Mouse (Mus musculus): ENCODE results near the gene Lsr. TPM values are rescaled to one million over a fixed set of nuclear protein-coding genes. Genes with fewer than 3 reads are reported as not detected.

Lsr gene
- polyA plus RNA-seq, 1 experiment from 2014 or later: 13.1 TPM

DNA sequence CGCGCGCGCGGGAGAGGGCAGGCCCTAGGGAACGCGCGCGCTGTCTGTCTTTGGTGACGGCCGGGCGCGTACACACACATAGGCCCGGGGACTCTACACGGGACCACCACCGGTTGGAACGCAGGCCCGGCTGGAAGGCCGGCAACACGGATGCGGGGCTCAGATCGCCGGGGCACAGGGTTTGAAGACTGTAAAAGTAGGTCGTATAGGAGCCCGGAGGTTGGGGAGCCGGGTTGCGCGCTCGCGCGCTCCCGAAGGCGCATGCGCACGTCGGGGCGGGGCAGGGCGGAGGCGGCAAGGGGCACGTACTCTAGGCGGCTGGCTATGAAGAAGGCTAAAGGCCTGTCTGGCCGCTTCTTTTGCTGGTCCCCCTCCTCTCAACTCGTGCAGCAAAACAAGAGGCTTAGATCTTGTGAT, 15.9 kb downstream of the Lsr start:
- Histone ChIP-seq H3K36me3 (ENCODE audit: control insufficient read depth, insufficient read depth, low read length) (peaks cover 15% of the 10 kb centered on the region), H3K4me1 (ENCODE audit: control insufficient read depth, insufficient read depth, low read length) (peaks cover 18% of the 10 kb centered on the region), H3K9me3 (ENCODE audit: control insufficient read depth, low read length) (no peaks in the 10 kb centered on the region), H3K27ac (ENCODE audit: low read depth, low read length) (peak overlapping the region; percentile 95), H3K4me2 (peak overlapping the region; percentile 80), H3K9ac (ENCODE audit: low read length) (peak overlapping the region; percentile 99), H3K4me3 (ENCODE audit: low read depth, low read length) (peak overlapping the region; percentile 95), H3K27me3 (ENCODE audit: control insufficient read depth, insufficient read depth, low read length) (no peaks in the 10 kb centered on the region)
- WGBS: 0% methylated on average over 43 of the region's 43 CpGs
- DNase-seq (ENCODE audit: low spot score, missing footprints): peak; percentile 99
- ATAC-seq (ENCODE audit: low FRiP score): peak; percentile 60

DNA sequence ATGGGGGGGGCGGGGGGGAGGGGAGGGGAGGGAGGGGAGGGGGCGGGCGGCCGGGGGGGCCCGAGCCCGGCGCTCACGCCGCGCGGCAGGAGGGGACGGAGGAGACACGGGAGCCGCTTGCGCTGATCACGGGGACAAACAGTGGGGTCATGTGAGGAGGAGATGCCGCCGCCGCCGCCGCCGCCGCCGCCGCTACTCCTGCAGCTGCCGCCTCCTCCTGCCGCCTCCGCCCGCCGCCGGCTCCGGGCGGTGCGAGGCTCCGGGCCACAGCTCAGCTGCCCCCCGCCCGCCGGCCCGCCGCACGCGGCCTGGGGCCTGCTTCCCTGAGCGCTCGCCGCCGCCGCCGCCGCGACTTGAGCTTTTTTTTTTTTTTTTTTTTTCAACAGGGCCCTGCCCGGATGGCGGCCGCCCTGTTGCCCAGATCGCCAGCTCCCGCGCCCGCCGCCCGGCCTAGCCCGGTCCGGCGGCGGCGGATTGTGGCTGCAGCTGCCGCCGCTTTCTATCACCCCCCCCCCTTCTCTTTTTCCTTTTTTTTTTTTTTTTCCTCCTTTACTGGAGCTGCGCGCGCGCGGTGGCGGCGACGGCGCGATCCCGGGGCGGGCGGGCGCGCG, 16.4 kb downstream of the Lsr start, which contains the start of gene Usf2:
Gene Usf2 (minus strand): TSS at position 48 of the 611 bp plus-strand sequence.
- H3K9me3 ChIP-seq (ENCODE audit: control insufficient read depth, low read length): no peaks in the 10 kb centered on the region
- H3K27me3 ChIP-seq (ENCODE audit: control insufficient read depth, insufficient read depth, low read length): no peaks in the 10 kb centered on the region
- H3K36me3 ChIP-seq (ENCODE audit: control insufficient read depth, insufficient read depth, low read length): peaks cover 15% of the 10 kb centered on the region
- H3K4me3 ChIP-seq (ENCODE audit: low read depth, low read length): peak within 1 kb of the TSS; percentile 95
- DNase-seq (ENCODE audit: low spot score, missing footprints) (peak; percentile 96), ATAC-seq (ENCODE audit: low FRiP score) (peak; percentile 60)
- peak within 1 kb of the TSS; percentile 99 for H3K9ac ChIP-seq (ENCODE audit: low read length)
- WGBS: 0% methylated on average over 16 of the region's 82 CpGs
- H3K4me1 ChIP-seq (ENCODE audit: control insufficient read depth, insufficient read depth, low read length): peaks cover 18% of the 10 kb centered on the region
- H3K4me2 ChIP-seq: peak within 1 kb of the TSS; percentile 80
- H3K27ac ChIP-seq (ENCODE audit: low read depth, low read length): peak within 1 kb of the TSS; percentile 95

- peaks cover 18% of the 10 kb centered on the region for H3K4me1 ChIP-seq (ENCODE audit: control insufficient read depth, insufficient read depth, low read length)
- peaks cover 15% of the 10 kb centered on the region for H3K36me3 ChIP-seq (ENCODE audit: control insufficient read depth, insufficient read depth, low read length)
- H3K9ac ChIP-seq (ENCODE audit: low read length): peak overlapping the region; percentile 99
- peak overlapping the region; percentile 80 for H3K4me2 ChIP-seq
- H3K4me3 ChIP-seq (ENCODE audit: low read depth, low read length): peak overlapping the region; percentile 95
- no peak for DNase-seq (ENCODE audit: low spot score, missing footprints)
- H3K27ac ChIP-seq (ENCODE audit: low read depth, low read length): peak overlapping the region; percentile 95
- peak; percentile 51 for ATAC-seq (ENCODE audit: low FRiP score)
- H3K9me3 ChIP-seq (ENCODE audit: control insufficient read depth, low read length): no peaks in the 10 kb centered on the region
- H3K27me3 ChIP-seq (ENCODE audit: control insufficient read depth, insufficient read depth, low read length): no peaks in the 10 kb centered on the region
- 0% methylated on average over 26 of the region's 49 CpGs for WGBS
These were observed 16.9 kb downstream of the Lsr start for GRCm38 (mm10) chr7:30956357-30956751.

GRCm38 (mm10) chr7:30955584-30956356, 17.5 kb downstream of the Lsr start:
- peaks cover 15% of the 10 kb centered on the region for H3K36me3 ChIP-seq (ENCODE audit: control insufficient read depth, insufficient read depth, low read length)

GRCm38 (mm10) chr7:30954971-30955520, 18.2 kb downstream of the Lsr start:
- H3K9me3 ChIP-seq (ENCODE audit: control insufficient read depth, low read length): no peaks in the 10 kb centered on the region
- peaks cover 18% of the 10 kb centered on the region for H3K4me1 ChIP-seq (ENCODE audit: control insufficient read depth, insufficient read depth, low read length)
- H3K9ac ChIP-seq (ENCODE audit: low read length): no peak overlapping the region
- ATAC-seq (ENCODE audit: low FRiP score) (no peak), DNase-seq (ENCODE audit: low spot score, missing footprints) (no peak)
- no peaks in the 10 kb centered on the region for H3K27me3 ChIP-seq (ENCODE audit: control insufficient read depth, insufficient read depth, low read length)
- 86% methylated on average over 12 of the region's 12 CpGs for WGBS
- H3K27ac ChIP-seq (ENCODE audit: low read depth, low read length): no peak overlapping the region
- H3K4me2 ChIP-seq: peak overlapping the region; percentile 80
- H3K4me3 ChIP-seq (ENCODE audit: low read depth, low read length): peak overlapping the region; percentile 95
- peaks cover 15% of the 10 kb centered on the region for H3K36me3 ChIP-seq (ENCODE audit: control insufficient read depth, insufficient read depth, low read length)

More at GRCm38 (mm10) chr7:30955584-30956356, 17.5 kb downstream of the Lsr start:
- under 1% methylated on average over 63 of the region's 64 CpGs for WGBS
- Histone ChIP-seq H3K9me3 (ENCODE audit: control insufficient read depth, low read length) (no peaks in the 10 kb centered on the region), H3K4me1 (ENCODE audit: control insufficient read depth, insufficient read depth, low read length) (peaks cover 18% of the 10 kb centered on the region), H3K27me3 (ENCODE audit: control insufficient read depth, insufficient read depth, low read length) (no peaks in the 10 kb centered on the region), H3K27ac (ENCODE audit: low read depth, low read length) (peak overlapping the region; percentile 95), H3K4me2 (peak overlapping the region; percentile 80), H3K9ac (ENCODE audit: low read length) (peak overlapping the region; percentile 99), H3K4me3 (ENCODE audit: low read depth, low read length) (peak overlapping the region; percentile 95)
- DNase-seq (ENCODE audit: low spot score, missing footprints): peak; percentile 98
- peak; percentile 76 for ATAC-seq (ENCODE audit: low FRiP score)

- Histone ChIP-seq H3K36me3 (ENCODE audit: control insufficient read depth, insufficient read depth, low read length) (peaks cover 12% of the 10 kb centered on the region), H3K4me2 (no peak overlapping the region)
- 86% methylated on average over 3 of the region's 3 CpGs for WGBS
These were observed 19.2 kb downstream of the Lsr start for GRCm38 (mm10) chr7:30954036-30954435.

DNA sequence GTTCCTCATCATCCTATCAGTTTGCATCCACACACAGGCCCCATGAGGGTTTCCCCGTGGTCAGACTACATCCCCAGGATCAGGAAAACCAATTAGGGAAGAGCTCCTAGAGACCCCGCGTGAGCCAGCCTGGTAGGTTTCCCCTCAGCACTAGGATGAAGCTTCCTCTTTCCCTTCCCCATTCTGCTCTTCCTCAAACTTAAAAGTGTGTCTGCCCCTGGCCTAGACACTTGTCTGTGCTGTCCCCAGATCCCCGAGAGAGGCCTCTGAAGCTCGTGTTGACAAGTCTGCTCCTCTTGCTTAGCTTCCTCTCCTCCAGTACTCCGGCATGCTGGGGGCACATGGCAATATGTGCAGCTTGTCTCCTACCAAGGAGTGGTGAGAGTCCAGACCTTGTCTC, 19.8 kb downstream of the Lsr start:
- H3K9me3 ChIP-seq (ENCODE audit: control insufficient read depth, low read length): no peaks in the 10 kb centered on the region
- H3K36me3 ChIP-seq (ENCODE audit: control insufficient read depth, insufficient read depth, low read length): peaks cover 15% of the 10 kb centered on the region
- H3K27me3 ChIP-seq (ENCODE audit: control insufficient read depth, insufficient read depth, low read length): no peaks in the 10 kb centered on the region
- peak; percentile 72 for DNase-seq (ENCODE audit: low spot score, missing footprints)
- WGBS: 93% methylated on average over 6 of the region's 6 CpGs
- no peak overlapping the region for H3K9ac ChIP-seq (ENCODE audit: low read length)
- H3K4me3 ChIP-seq (ENCODE audit: low read depth, low read length): no peak overlapping the region
- H3K4me2 ChIP-seq: no peak overlapping the region
- no peak for ATAC-seq (ENCODE audit: low FRiP score)
- H3K27ac ChIP-seq (ENCODE audit: low read depth, low read length): no peak overlapping the region
- H3K4me1 ChIP-seq (ENCODE audit: control insufficient read depth, insufficient read depth, low read length): peaks cover 15% of the 10 kb centered on the region

More at GRCm38 (mm10) chr7:30954036-30954435, 19.2 kb downstream of the Lsr start:
- Histone ChIP-seq H3K4me1 (ENCODE audit: control insufficient read depth, insufficient read depth, low read length) (peaks cover 18% of the 10 kb centered on the region), H3K9ac (ENCODE audit: low read length) (no peak overlapping the region), H3K4me3 (ENCODE audit: low read depth, low read length) (no peak overlapping the region), H3K9me3 (ENCODE audit: control insufficient read depth, low read length) (no peaks in the 10 kb centered on the region), H3K27me3 (ENCODE audit: control insufficient read depth, insufficient read depth, low read length) (no peaks in the 10 kb centered on the region), H3K27ac (ENCODE audit: low read depth, low read length) (no peak overlapping the region)
- no peak for ATAC-seq (ENCODE audit: low FRiP score)
- peak; percentile 76 for DNase-seq (ENCODE audit: low spot score, missing footprints)

DNA sequence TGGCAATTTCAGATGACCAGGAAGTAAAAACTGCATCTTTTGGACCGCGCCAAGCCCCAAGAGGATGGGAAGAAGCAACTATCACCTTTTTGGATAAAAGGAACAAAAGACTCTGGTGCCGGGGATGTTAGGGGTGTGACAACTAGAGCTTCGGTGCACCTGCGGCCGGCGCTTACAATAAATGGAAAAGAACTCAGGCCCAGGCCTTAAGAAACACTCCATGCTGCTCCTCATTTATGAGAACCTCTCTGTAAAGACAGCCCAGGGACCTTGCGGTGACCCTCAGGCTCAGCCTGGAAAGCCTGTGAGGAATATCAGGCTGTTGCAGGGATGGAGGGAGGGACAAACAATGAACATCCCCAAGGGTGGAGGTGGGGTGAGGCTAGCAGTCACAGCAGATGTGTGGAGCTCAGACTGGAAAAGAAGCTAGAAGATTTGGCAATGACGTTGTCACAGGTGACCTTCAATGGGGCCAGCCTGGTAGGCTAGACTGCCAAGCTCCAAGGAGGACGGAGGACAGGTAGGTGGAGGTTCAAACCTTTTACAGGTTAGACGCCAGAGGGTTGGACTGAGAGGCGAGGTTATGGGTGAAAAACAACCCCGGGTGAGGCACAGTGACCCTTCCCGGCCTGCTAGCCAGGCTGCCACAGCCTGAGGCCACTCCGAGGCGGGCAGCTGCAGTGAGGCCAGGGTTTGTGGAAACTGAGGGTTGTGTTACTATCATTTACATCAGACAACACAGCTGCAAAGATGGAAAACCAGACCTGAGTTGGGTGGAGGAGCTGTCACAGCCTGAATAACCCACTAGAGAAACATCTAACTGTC, 20.6 kb downstream of the Lsr start:
- DNase-seq (ENCODE audit: low spot score, missing footprints) (peak; percentile 68), ATAC-seq (ENCODE audit: low FRiP score) (no peak)
- Histone ChIP-seq H3K27ac (ENCODE audit: low read depth, low read length) (no peak overlapping the region), H3K36me3 (ENCODE audit: control insufficient read depth, insufficient read depth, low read length) (peaks cover 15% of the 10 kb centered on the region), H3K27me3 (ENCODE audit: control insufficient read depth, insufficient read depth, low read length) (no peaks in the 10 kb centered on the region), H3K4me3 (ENCODE audit: low read depth, low read length) (no peak overlapping the region), H3K4me2 (no peak overlapping the region), H3K4me1 (ENCODE audit: control insufficient read depth, insufficient read depth, low read length) (peaks cover 8% of the 10 kb centered on the region), H3K9ac (ENCODE audit: low read length) (no peak overlapping the region), H3K9me3 (ENCODE audit: control insufficient read depth, low read length) (no peaks in the 10 kb centered on the region)
- 94% methylated on average over 16 of the region's 16 CpGs for WGBS

All from midbrain, embryonic 11.5 days (tissue).